Mouse (Mus musculus): ENCODE measurements around the gene Slc5a10.

DNA sequence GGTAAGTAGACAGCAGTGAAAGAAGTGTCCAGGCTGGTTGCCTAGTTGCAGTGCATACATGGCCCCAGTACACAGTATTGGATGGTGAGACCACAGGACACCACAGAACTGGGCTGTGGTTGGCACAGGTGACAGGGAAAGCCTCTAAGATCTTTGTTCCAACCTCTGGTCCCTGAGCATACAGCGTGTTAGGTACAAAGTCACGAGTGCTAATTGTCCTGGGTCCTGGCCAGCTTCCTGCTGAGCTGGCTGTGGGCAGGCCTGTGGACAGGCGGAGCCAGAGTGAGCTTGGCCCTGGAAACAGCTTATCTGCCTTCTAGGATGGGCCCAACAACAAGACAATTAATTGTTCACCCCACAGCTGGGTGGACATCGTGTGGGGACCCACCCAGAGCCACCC is 20.7 kb downstream of the Slc5a10 start:
- TF ChIP-seq CTCF (IDR thresholded peaks at IDR 0.05; ENCODE audit: low read depth, low read length) (no peak), GATA1 (IDR thresholded peaks at IDR 0.05; ENCODE audit: borderline replicate concordance, low read length) (no peak), TAL1 (conservative IDR thresholded peaks at IDR 0.05; ENCODE audit: low read depth, low read length) (no peak), GATA2 (IDR thresholded peaks at IDR 0.05; ENCODE audit: borderline replicate concordance, low read depth, low read length) (no peak), POLR2AphosphoS5 (IDR thresholded peaks at IDR 0.05; ENCODE audit: insufficient replicate concordance, low read depth, low read length) (no peak)

Measured in G1E (cell line).